17 mouse cellular contexts compared by ENCODE assay signal in genomic region chr2:173427888-173428450, GRCm38 (mm10).
DNase-seq lines count a peak whose midpoint lies in the region; ATAC-seq and TF ChIP-seq lines count a peak whose summit lies in the region.
"Had no signal": no experiment of that assay in that cellular context is flagged by ENCODE, and none has a peak within 500 bp of the region (broad histone marks: within the 10 kb centered on the region; RNA-seq: fewer than 3 reads in every experiment).

No protein-coding gene starts in this region.

- H3K4me1 ChIP-seq in forebrain, embryonic 15.5 days = peaks cover 4% of the 10 kb centered on the region
- peaks cover 9% of the 10 kb centered on the region; the same call in 1 of the 2 replicates for H3K4me1 ChIP-seq in forebrain, embryonic 13.5 days
- H3K4me1 ChIP-seq in midbrain, embryonic 11.5 days (ENCODE audit: control insufficient read depth, insufficient read depth, low read length) = peaks cover 6% of the 10 kb centered on the region
- peaks cover 7% of the 10 kb centered on the region; the same call in 1 of the 2 replicates for H3K4me1 ChIP-seq in midbrain, embryonic 14.5 days (ENCODE audit: control insufficient read depth, insufficient read depth, low read length)
- H3K4me1 ChIP-seq in embryonic facial prominence, embryonic 15.5 days = no peaks in the 10 kb centered on the region
- H3K4me1 ChIP-seq: heart, embryonic 15.5 days; hindbrain, embryonic 15.5 days had no signal

- no peak for DNase-seq in midbrain, embryonic 11.5 days (ENCODE audit: low spot score, missing footprints)
- DNase-seq in midbrain, embryonic 14.5 days = no peak
- peak; percentile 42 for DNase-seq in brain, embryonic 14.5 days (ENCODE audit: low read depth)
- no peak for DNase-seq in spleen, postnatal 10 days (ENCODE audit: low spot score in 2 of 2)
- DNase-seq: adrenal gland, adult 2 months; cerebellum, adult 9-10 months; embryo, embryonic 11 days; gastrocnemius, adult 2 months; heart, adult 11 months; liver, postnatal 0 days had no signal

- H3K9me3 ChIP-seq in forebrain, embryonic 15.5 days = no peaks in the 10 kb centered on the region
- H3K9me3 ChIP-seq in forebrain, embryonic 13.5 days (replicated peaks) = no peaks in the 10 kb centered on the region
- no peaks in the 10 kb centered on the region for H3K9me3 ChIP-seq in midbrain, embryonic 11.5 days (ENCODE audit: control insufficient read depth, low read length)
- H3K9me3 ChIP-seq in midbrain, embryonic 14.5 days (ENCODE audit: control insufficient read depth, low read length) = no peaks in the 10 kb centered on the region
- H3K9me3 ChIP-seq in embryonic facial prominence, embryonic 15.5 days (replicated peaks) = no peaks in the 10 kb centered on the region
- H3K9me3 ChIP-seq: heart, embryonic 15.5 days; hindbrain, embryonic 15.5 days; kidney, embryonic 15.5 days; limb, embryonic 12.5 days had no signal

- TF ChIP-seq CTCF in brain, embryonic 14.5 days (IDR thresholded peaks at IDR 0.05; ENCODE audit: borderline replicate concordance, extremely low read depth, insufficient read depth, insufficient read length) = no peak

- no peak for TF ChIP-seq POLR2A in brain, embryonic 14.5 days (IDR thresholded peaks at IDR 0.05; ENCODE audit: borderline replicate concordance, extremely low read depth, insufficient read depth, insufficient read length, poor library complexity, severe bottlenecking)

- no peaks in the 10 kb centered on the region for H3K36me3 ChIP-seq in forebrain, embryonic 15.5 days
- no peaks in the 10 kb centered on the region for H3K36me3 ChIP-seq in forebrain, embryonic 13.5 days (ENCODE audit: poor library complexity, severe bottlenecking)
- no peaks in the 10 kb centered on the region for H3K36me3 ChIP-seq in midbrain, embryonic 11.5 days (ENCODE audit: control insufficient read depth, insufficient read depth, low read length)
- no peaks in the 10 kb centered on the region for H3K36me3 ChIP-seq in midbrain, embryonic 14.5 days (ENCODE audit: control insufficient read depth, insufficient read depth, low read length)
- H3K36me3 ChIP-seq in embryonic facial prominence, embryonic 15.5 days = no peaks in the 10 kb centered on the region
- H3K36me3 ChIP-seq: heart, embryonic 15.5 days; hindbrain, embryonic 15.5 days; kidney, embryonic 15.5 days; limb, embryonic 12.5 days had no signal

- no peaks in the 10 kb centered on the region for H3K27me3 ChIP-seq in forebrain, embryonic 15.5 days
- no peaks in the 10 kb centered on the region for H3K27me3 ChIP-seq in forebrain, embryonic 13.5 days
- no peaks in the 10 kb centered on the region for H3K27me3 ChIP-seq in midbrain, embryonic 11.5 days (ENCODE audit: control insufficient read depth, insufficient read depth, low read length)
- no peaks in the 10 kb centered on the region for H3K27me3 ChIP-seq in midbrain, embryonic 14.5 days (ENCODE audit: control insufficient read depth, insufficient read depth, low read length)
- no peaks in the 10 kb centered on the region for H3K27me3 ChIP-seq in embryonic facial prominence, embryonic 15.5 days
- H3K27me3 ChIP-seq: heart, embryonic 15.5 days; hindbrain, embryonic 15.5 days; limb, embryonic 12.5 days had no signal

- H3K4me3 ChIP-seq in forebrain, embryonic 15.5 days = no peak overlapping the region
- H3K4me3 ChIP-seq in forebrain, embryonic 13.5 days = no peak overlapping the region
- H3K4me3 ChIP-seq in midbrain, embryonic 11.5 days (ENCODE audit: low read depth, low read length) = no peak overlapping the region
- H3K4me3 ChIP-seq in midbrain, embryonic 14.5 days (replicated peaks; ENCODE audit: low read depth, low read length) = no peak overlapping the region
- no peak overlapping the region for H3K4me3 ChIP-seq in embryonic facial prominence, embryonic 15.5 days (replicated peaks)
- H3K4me3 ChIP-seq: gastrocnemius, adult 2 months; heart, embryonic 15.5 days; hindbrain, embryonic 15.5 days; kidney, embryonic 15.5 days; limb, embryonic 12.5 days had no signal

- 73% methylated on average over 10 of the region's 10 CpGs for WGBS in forebrain, embryonic 15.5 days
- WGBS in forebrain, embryonic 13.5 days = 80% methylated on average over 10 of the region's 10 CpGs
- WGBS in midbrain, embryonic 11.5 days = 83% methylated on average over 10 of the region's 10 CpGs
- WGBS in midbrain, embryonic 14.5 days = 76% methylated on average over 10 of the region's 10 CpGs
- 76% methylated on average over 10 of the region's 10 CpGs for WGBS in embryonic facial prominence, embryonic 15.5 days

- ATAC-seq in forebrain, embryonic 15.5 days (replicated peaks) = 0 out of 2 replicates have a peak, but pooled peaks have one; percentile 23
- no peak for ATAC-seq in forebrain, embryonic 13.5 days
- ATAC-seq in midbrain, embryonic 11.5 days (ENCODE audit: low FRiP score) = 0 out of 2 replicates have a peak, but pooled peaks have one; percentile 30
- no peak for ATAC-seq in midbrain, embryonic 14.5 days (ENCODE audit: low FRiP score, low TSS enrichment)
- ATAC-seq in embryonic facial prominence, embryonic 15.5 days (ENCODE audit: insufficient number of reproducible peaks, low FRiP score, low TSS enrichment, low read depth) = peak; percentile 56; the same call in 1 of the 2 replicates
- ATAC-seq: liver, postnatal 0 days had no signal

- no peak overlapping the region for H3K9ac ChIP-seq in forebrain, embryonic 15.5 days (replicated peaks)
- H3K9ac ChIP-seq in forebrain, embryonic 13.5 days = no peak overlapping the region
- no peak overlapping the region for H3K9ac ChIP-seq in midbrain, embryonic 11.5 days (ENCODE audit: low read length)
- H3K9ac ChIP-seq in midbrain, embryonic 14.5 days (replicated peaks; ENCODE audit: low read length) = no peak overlapping the region
- no peak overlapping the region for H3K9ac ChIP-seq in embryonic facial prominence, embryonic 15.5 days
- H3K9ac ChIP-seq: heart, embryonic 15.5 days; hindbrain, embryonic 15.5 days; kidney, embryonic 15.5 days; limb, embryonic 12.5 days; liver, postnatal 0 days had no signal

- no peak overlapping the region for H3K27ac ChIP-seq in forebrain, embryonic 15.5 days (replicated peaks)
- no peak overlapping the region for H3K27ac ChIP-seq in forebrain, embryonic 13.5 days
- H3K27ac ChIP-seq in midbrain, embryonic 11.5 days (ENCODE audit: low read depth, low read length) = no peak overlapping the region
- no peak overlapping the region for H3K27ac ChIP-seq in midbrain, embryonic 14.5 days (replicated peaks; ENCODE audit: low read depth, low read length)
- no peak overlapping the region for H3K27ac ChIP-seq in embryonic facial prominence, embryonic 15.5 days (replicated peaks)
- H3K27ac ChIP-seq: gastrocnemius, adult 2 months; heart, embryonic 15.5 days; hindbrain, embryonic 15.5 days; kidney, embryonic 15.5 days; limb, embryonic 12.5 days had no signal

- H3K4me2 ChIP-seq in forebrain, embryonic 15.5 days (replicated peaks) = no peak overlapping the region
- H3K4me2 ChIP-seq in forebrain, embryonic 13.5 days = no peak overlapping the region
- H3K4me2 ChIP-seq in midbrain, embryonic 11.5 days = no peak overlapping the region
- H3K4me2 ChIP-seq in midbrain, embryonic 14.5 days (ENCODE audit: low read length) = no peak overlapping the region
- no peak overlapping the region for H3K4me2 ChIP-seq in embryonic facial prominence, embryonic 15.5 days (replicated peaks)
- H3K4me2 ChIP-seq: heart, embryonic 15.5 days; hindbrain, embryonic 15.5 days; kidney, embryonic 15.5 days; limb, embryonic 12.5 days had no signal

Comparison
In these comparisons a context has a peak if more than half of its experiments do, and no peak if none do; other contexts are left out.
1. ATAC-seq: peak in forebrain, embryonic 15.5 days (single experiment), midbrain, embryonic 11.5 days (single experiment) and embryonic facial prominence, embryonic 15.5 days (single experiment); none in forebrain, embryonic 13.5 days (single experiment) and midbrain, embryonic 14.5 days (single experiment).